Mouse (Mus musculus) megakaryocyte, adult 5-6 weeks (primary cell): ENCODE results near the gene Gm13695. TPM values are rescaled to one million over a fixed set of nuclear protein-coding genes. Genes with fewer than 3 reads are reported as not detected.

Experiments used
- total RNA-seq, 2 experiments: library from RNA; stranded (forward) in 1 of 2; stranded (reverse) in 1 of 2; fragments of 153-499, 151-499 nt in 1 of 2; fragments of 221-1000, 200-1000 nt in 1 of 2; gene quantifications; 2 replicates each; pipeline versions ENCODE4 v1.2.3 to v1.2.4; 2015 to 2017

The Gm13695 gene
- total RNA-seq, 2 experiments from 2014 or later = not detected

Other genes starting within 250 kb of the Gm13695 start
- 36.2 and 37.9 TPM in 2 replicates for gene Itgav, start 242.9 kb upstream of the Gm13695 start, total RNA-seq (2015)
- gene Itgav, start 242.9 kb upstream of the Gm13695 start, total RNA-seq (2017) = 23.8 and 51.5 TPM in 2 replicates
- gene Fam171b, start 154.7 kb upstream of the Gm13695 start, total RNA-seq (2015) = 0.11 and 0.14 TPM in 2 replicates
- not detected in 2 replicates for gene Fam171b, start 154.7 kb upstream of the Gm13695 start, total RNA-seq (2017)
- gene Zswim2, start 26.1 kb upstream of the Gm13695 start, total RNA-seq (2015) = not detected in 2 replicates
- gene Zswim2, start 26.1 kb upstream of the Gm13695 start, total RNA-seq (2017) = not detected in 2 replicates
- not detected in 2 replicates for gene Gm13698, start 11.6 kb upstream of the Gm13695 start, total RNA-seq (2015)
- gene Gm13698, start 11.6 kb upstream of the Gm13695 start, total RNA-seq (2017) = not detected in 2 replicates
- gene Gm13693, start 5.8 kb upstream of the Gm13695 start, total RNA-seq (2015) = not detected in 2 replicates
- not detected in 2 replicates for gene Gm13693, start 5.8 kb upstream of the Gm13695 start, total RNA-seq (2017)
- not detected in 2 replicates for gene Gm13696, start 5.8 kb downstream of the Gm13695 start, total RNA-seq (2015)
- not detected in 2 replicates for gene Gm13696, start 5.8 kb downstream of the Gm13695 start, total RNA-seq (2017)
- gene Gm13694, start 11.6 kb downstream of the Gm13695 start, total RNA-seq (2015) = not detected in 2 replicates
- not detected in 2 replicates for gene Gm13694, start 11.6 kb downstream of the Gm13695 start, total RNA-seq (2017)
- gene Gm13697, start 17.4 kb downstream of the Gm13695 start, total RNA-seq (2015) = not detected in 2 replicates
- not detected in 2 replicates for gene Gm13697, start 17.4 kb downstream of the Gm13695 start, total RNA-seq (2017)
- gene Gm13691, start 23.2 kb downstream of the Gm13695 start, total RNA-seq (2015) = not detected in 2 replicates
- gene Gm13691, start 23.2 kb downstream of the Gm13695 start, total RNA-seq (2017) = not detected in 2 replicates